Mouse (Mus musculus): Measurements from ENCODE around the gene Upp2. TPM values are rescaled to one million over a fixed set of nuclear protein-coding genes. Genes with fewer than 3 reads are reported as not detected.

Upp2 gene
- polyA plus RNA-seq, 1 experiment from 2014 or later: 8.2 TPM

DNA sequence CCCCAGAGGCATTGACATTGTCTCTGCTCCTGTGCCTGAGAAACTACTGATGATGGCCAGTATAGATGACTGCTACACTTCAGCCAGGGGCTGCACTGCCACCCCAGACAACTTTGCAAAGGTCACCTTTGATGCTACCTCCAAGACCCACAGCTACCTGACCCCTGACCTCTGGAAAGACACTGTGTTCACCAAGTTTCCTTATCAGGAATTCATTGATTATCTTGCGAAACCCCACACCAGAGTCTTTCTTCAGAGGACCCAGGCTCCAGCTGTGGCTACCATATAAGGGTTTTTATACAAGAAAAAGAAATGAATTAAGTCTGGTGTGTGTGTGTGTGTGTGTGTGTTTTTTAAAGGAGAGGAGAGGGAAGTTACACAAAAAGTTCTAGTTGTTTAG, 174.1 kb downstream of the Upp2 start:
- Histone ChIP-seq H3K9me3 (no peaks in the 10 kb centered on the region), H3K4me3 (no peak overlapping the region), H3K4me1 (peaks cover 5% of the 10 kb centered on the region; the same call in 1 of the 2 replicates), H3K36me3 (no peaks in the 10 kb centered on the region), H3K9ac (no peak overlapping the region), H3K4me2 (no peak overlapping the region), H3K27me3 (no peaks in the 10 kb centered on the region), H3K27ac (no peak overlapping the region)
- no peak for ATAC-seq (ENCODE audit: insufficient number of reproducible peaks, low FRiP score, low TSS enrichment, low read depth)
- 93% methylated on average over 1 of the region's 1 CpGs for WGBS

DNA sequence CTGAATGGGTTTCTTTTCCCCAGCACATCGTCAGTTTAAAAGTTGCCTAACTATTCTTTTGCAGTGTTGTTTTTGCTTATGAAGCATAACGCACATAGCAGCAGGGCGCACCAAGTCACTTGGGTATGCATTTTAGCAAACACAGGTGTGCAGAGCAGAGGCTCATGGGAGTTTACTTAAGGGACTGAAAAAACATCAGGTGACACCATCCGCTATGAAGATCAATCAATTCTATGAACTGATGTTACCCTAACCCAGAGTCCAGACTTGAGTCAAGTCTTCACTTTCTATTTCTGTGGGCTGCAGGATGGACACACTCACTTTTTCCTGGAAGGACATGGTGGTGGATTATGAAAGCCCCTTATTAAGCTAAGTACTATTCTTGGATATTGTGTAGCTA, 174.9 kb downstream of the Upp2 start:
- Histone ChIP-seq H3K27ac (no peak overlapping the region), H3K4me2 (no peak overlapping the region), H3K36me3 (no peaks in the 10 kb centered on the region), H3K4me3 (no peak overlapping the region), H3K4me1 (peaks cover 5% of the 10 kb centered on the region; the same call in 1 of the 2 replicates), H3K9ac (no peak overlapping the region), H3K9me3 (no peaks in the 10 kb centered on the region), H3K27me3 (no peaks in the 10 kb centered on the region)
- no peak for ATAC-seq (ENCODE audit: insufficient number of reproducible peaks, low FRiP score, low TSS enrichment, low read depth)
- whole genome bisulfite sequencing: 89% methylated on average over 4 of the region's 4 CpGs

DNA sequence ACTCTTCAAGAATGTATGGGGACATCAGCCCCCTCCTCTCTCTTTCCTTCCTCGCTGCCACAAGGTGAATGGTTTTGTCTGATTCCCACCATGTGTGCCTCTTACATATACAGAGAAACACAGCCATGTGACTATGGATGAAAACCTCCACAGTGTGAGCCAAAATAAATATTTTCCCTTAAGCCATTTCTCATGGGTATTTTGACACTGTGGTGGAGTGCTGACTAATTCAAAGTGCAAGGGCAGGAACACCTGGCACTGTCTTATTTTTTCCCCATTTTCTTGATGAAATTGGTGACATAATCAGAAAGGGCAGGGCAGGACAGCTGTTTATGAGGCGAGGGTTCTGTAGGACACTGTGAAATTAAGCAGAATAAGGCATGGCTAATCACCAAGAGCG, 176.3 kb downstream of the Upp2 start:
- no peak overlapping the region for H3K4me2 ChIP-seq
- no peaks in the 10 kb centered on the region for H3K36me3 ChIP-seq
- H3K4me1 ChIP-seq: no peaks in the 10 kb centered on the region
- H3K27me3 ChIP-seq: no peaks in the 10 kb centered on the region
- 0 out of 2 replicates have a peak, but pooled peaks have one; percentile 7 for ATAC-seq (ENCODE audit: insufficient number of reproducible peaks, low FRiP score, low TSS enrichment, low read depth)
- H3K4me3 ChIP-seq: no peak overlapping the region
- H3K27ac ChIP-seq: no peak overlapping the region
- WGBS: 57% methylated on average over 3 of the region's 3 CpGs
- no peak overlapping the region for H3K9ac ChIP-seq
- no peaks in the 10 kb centered on the region for H3K9me3 ChIP-seq

DNA sequence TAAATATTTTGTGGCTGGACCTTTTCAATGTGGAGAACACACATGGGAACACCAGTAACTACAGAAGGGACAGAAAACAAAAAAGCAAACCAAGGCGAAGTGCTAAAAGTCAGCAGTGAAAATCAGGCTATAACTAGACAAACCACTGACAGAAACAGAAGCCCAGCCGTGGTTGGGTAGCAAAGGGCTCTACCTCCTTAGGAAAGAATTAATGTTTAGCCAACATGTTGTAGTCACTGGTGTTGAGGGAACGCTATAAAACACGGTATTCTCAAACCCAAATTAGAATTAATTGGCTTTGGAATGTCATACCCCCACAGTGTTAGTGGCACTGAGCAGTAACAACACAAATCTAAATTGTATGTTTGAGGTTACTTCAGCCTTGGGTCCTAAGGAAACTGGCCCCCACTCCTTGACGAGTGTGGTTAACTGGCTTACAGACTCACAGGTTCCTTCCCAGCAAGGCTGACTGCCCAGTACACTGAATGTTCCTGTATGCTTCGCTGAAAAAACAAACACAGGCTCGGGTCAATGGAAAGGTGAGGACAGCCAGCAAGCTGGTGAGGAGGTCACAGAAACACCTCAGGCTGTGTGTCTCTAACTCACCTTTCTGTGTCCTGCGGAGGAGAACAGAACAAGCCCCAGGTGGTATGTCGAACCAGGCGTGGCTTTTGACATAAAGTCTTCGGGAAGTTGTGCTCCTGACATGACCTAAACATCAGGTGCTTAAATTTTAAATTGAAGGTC, 180.6 kb downstream of the Upp2 start:
- Histone ChIP-seq H3K4me1 (no peaks in the 10 kb centered on the region), H3K4me2 (no peak overlapping the region), H3K9ac (no peak overlapping the region), H3K9me3 (no peaks in the 10 kb centered on the region), H3K27ac (no peak overlapping the region), H3K4me3 (no peak overlapping the region), H3K36me3 (no peaks in the 10 kb centered on the region), H3K27me3 (no peaks in the 10 kb centered on the region)
- WGBS: 52% methylated on average over 11 of the region's 11 CpGs
- no peak for ATAC-seq (ENCODE audit: insufficient number of reproducible peaks, low FRiP score, low TSS enrichment, low read depth)

DNA sequence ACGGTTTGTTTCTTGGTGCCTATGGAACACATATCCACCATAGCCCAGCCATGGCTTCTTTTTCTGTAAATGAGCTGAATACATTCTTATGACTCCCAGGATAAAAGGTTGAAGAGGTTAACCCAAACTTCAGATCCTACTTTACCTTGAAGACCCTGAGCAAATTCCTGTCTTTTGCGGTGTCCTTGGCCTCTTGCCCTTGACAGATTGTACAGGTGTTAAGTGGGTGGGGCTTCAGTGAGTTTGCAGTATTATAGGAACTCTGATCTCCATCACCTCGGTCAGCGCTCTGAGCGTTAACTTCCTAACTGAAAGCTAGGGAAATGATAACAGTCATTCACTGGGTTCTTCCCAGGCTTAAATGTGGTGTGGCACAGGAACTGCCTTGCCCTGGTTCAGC, 181.2 kb downstream of the Upp2 start:
- no peaks in the 10 kb centered on the region for H3K27me3 ChIP-seq
- ATAC-seq (ENCODE audit: insufficient number of reproducible peaks, low FRiP score, low TSS enrichment, low read depth): no peak
- H3K27ac ChIP-seq: no peak overlapping the region
- 69% methylated on average over 5 of the region's 5 CpGs for WGBS
- no peak overlapping the region for H3K4me2 ChIP-seq
- no peaks in the 10 kb centered on the region for H3K36me3 ChIP-seq
- H3K4me1 ChIP-seq: no peaks in the 10 kb centered on the region
- H3K9me3 ChIP-seq: no peaks in the 10 kb centered on the region
- no peak overlapping the region for H3K4me3 ChIP-seq
- H3K9ac ChIP-seq: no peak overlapping the region

DNA sequence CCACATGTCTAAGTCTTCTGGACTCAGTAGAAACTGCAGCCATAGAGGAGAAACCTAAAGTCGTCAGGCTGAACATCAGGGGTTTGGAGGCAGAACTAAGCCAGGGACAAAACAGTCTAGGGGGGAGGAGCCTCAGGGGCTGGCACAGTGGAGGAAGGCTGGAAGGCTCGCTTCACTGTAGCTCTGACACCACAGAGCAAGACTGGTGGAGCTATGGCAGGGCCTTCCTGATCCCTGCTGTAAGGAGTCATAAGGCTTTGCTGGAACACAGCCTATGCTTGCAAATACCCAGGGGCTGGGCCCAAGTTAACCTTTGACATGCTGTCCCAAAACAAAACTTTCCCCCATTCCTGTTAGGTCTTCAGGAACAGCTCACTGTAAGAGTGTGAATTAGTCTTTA, 185.8 kb downstream of the Upp2 start:
- Histone ChIP-seq H3K9me3 (no peaks in the 10 kb centered on the region), H3K4me1 (no peaks in the 10 kb centered on the region), H3K27me3 (no peaks in the 10 kb centered on the region), H3K9ac (no peak overlapping the region), H3K36me3 (no peaks in the 10 kb centered on the region), H3K4me2 (no peak overlapping the region), H3K4me3 (no peak overlapping the region), H3K27ac (no peak overlapping the region)
- 50% methylated on average over 2 of the region's 2 CpGs for WGBS
- ATAC-seq (ENCODE audit: insufficient number of reproducible peaks, low FRiP score, low TSS enrichment, low read depth): no peak

DNA sequence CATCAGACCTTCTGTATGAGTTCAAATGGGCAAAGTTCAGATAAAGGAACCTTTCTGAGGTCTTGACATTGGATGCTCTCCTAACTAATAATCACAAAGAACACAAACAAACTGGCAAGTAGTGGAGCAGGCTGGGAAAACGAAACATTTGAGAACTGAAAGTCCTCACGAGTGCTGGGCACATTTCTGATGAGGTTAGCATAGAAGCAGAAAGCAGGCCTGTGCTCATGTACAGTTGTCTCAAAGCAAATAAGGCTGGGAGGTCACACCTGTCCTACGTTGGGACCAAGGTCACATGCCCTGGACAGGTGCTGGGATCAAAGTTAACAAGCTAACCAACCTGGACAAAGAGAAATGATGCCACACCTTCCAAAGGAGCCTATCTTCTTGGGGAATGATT, 187.6 kb downstream of the Upp2 start:
- no peaks in the 10 kb centered on the region for H3K9me3 ChIP-seq
- H3K4me1 ChIP-seq: no peaks in the 10 kb centered on the region
- H3K4me2 ChIP-seq: no peak overlapping the region
- H3K27ac ChIP-seq: no peak overlapping the region
- no peaks in the 10 kb centered on the region for H3K27me3 ChIP-seq
- 84% methylated on average over 3 of the region's 3 CpGs for WGBS
- no peak overlapping the region for H3K4me3 ChIP-seq
- H3K36me3 ChIP-seq: no peaks in the 10 kb centered on the region
- no peak for ATAC-seq (ENCODE audit: insufficient number of reproducible peaks, low FRiP score, low TSS enrichment, low read depth)
- no peak overlapping the region for H3K9ac ChIP-seq

DNA sequence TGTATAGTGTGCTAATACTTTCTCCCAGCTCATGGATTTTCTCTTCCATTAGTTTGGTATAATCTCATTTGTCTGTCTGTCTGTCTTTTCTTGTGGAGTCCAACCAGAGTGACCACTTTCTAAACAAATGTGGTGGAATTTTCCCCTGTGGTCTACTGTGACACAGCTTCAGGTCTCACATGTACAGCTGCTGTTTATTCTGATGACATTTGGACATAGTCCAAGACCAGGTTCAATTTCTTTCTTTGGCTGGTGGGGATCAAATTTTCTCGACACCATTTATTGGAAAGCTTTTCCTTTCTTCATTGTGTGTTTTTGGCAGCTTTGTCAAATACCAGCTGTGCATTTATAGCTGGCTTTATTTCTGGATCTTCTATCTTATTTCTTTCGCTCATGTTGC, 191.0 kb downstream of the Upp2 start:
- WGBS: 30% methylated on average over 2 of the region's 2 CpGs

DNA sequence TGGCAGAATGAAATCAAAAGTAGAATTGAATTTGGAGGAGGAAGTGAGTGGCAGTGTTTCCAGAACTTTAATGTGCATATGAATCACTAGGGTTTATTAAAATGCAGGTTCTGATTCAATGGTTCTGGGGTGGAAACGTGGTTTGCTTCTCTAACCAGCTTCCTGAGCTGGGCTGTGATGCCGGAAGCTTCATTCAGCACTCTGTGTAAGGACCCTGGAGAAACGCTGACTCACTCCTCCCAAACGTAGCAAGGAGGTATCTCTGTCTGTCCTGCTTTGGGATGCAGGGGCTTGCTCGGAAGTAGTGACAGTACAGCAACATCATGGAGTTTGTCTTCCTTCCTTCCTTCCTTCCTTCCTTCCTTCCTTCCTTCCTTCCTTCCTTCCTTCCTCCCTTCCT, 192.6 kb downstream of the Upp2 start:
- H3K27ac ChIP-seq: no peak overlapping the region
- H3K27me3 ChIP-seq: peaks cover 5% of the 10 kb centered on the region; the same call in 1 of the 2 replicates
- no peaks in the 10 kb centered on the region for H3K36me3 ChIP-seq
- H3K4me1 ChIP-seq: no peaks in the 10 kb centered on the region
- ATAC-seq (ENCODE audit: insufficient number of reproducible peaks, low FRiP score, low TSS enrichment, low read depth): no peak
- H3K4me2 ChIP-seq: no peak overlapping the region
- H3K9me3 ChIP-seq: no peaks in the 10 kb centered on the region
- no peak overlapping the region for H3K4me3 ChIP-seq
- no peak overlapping the region for H3K9ac ChIP-seq
- 54% methylated on average over 5 of the region's 5 CpGs for WGBS

More for the DNA sequence above, 191.0 kb downstream of the Upp2 start:
- no peaks in the 10 kb centered on the region for H3K4me1 ChIP-seq
- peaks cover 5% of the 10 kb centered on the region; the same call in 1 of the 2 replicates for H3K27me3 ChIP-seq
- no peak overlapping the region for H3K4me3 ChIP-seq
- no peaks in the 10 kb centered on the region for H3K36me3 ChIP-seq
- H3K27ac ChIP-seq: no peak overlapping the region
- no peak overlapping the region for H3K4me2 ChIP-seq
- no peaks in the 10 kb centered on the region for H3K9me3 ChIP-seq
- no peak overlapping the region for H3K9ac ChIP-seq
- no peak for ATAC-seq (ENCODE audit: insufficient number of reproducible peaks, low FRiP score, low TSS enrichment, low read depth)

DNA sequence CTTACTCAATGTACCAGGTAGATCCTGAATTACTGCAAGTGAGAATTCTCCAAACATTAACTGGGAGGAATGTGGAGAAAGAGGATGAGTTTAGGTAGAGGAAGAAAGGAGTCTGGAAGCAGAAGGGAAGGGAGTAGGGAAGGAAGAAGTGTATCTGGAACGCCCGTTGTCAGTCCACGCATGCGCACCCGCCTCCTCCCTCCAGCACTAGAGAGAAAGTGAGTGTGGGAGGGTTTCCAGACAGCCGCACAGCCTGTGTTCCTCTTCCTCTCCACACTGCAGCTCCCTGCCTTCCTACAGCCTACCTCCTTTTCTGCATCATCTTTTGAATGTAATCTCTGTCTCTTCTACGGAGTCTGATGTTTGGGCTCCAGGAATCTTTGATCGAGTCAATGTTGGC, 198.0 kb downstream of the Upp2 start:
- Histone ChIP-seq H3K4me2 (no peak overlapping the region), H3K4me1 (0 out of 2 replicates have a peak, but pooled peaks cover 4% of the 10 kb centered on the region), H3K36me3 (no peaks in the 10 kb centered on the region), H3K27me3 (peaks cover 5% of the 10 kb centered on the region; the same call in 1 of the 2 replicates), H3K9me3 (no peaks in the 10 kb centered on the region), H3K4me3 (no peak overlapping the region), H3K27ac (no peak overlapping the region), H3K9ac (no peak overlapping the region)
- ATAC-seq (ENCODE audit: insufficient number of reproducible peaks, low FRiP score, low TSS enrichment, low read depth): no peak
- 85% methylated on average over 8 of the region's 8 CpGs for WGBS

DNA sequence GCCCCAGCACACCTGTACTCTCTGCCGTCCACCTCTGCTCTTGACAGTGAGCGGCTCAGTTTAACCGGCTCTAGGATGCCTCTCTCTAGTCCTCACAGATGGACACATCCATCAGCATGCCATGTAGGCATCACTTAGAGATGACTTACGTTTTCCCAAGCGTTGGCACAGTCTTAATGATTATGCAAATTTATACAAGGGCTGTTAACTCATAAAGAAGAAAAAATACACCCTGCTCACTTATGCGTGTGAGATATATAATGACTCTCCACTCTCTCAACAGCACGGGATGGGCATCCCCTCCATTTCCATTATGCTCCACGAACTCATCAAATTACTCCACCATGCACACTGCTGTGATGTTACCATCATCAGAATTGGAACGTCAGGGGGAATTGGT, 206.7 kb downstream of the Upp2 start:
- Histone ChIP-seq H3K27me3 (peaks cover 16% of the 10 kb centered on the region; the same call in 1 of the 2 replicates), H3K27ac (no peak overlapping the region), H3K4me3 (no peak overlapping the region), H3K4me1 (0 out of 2 replicates have a peak, but pooled peaks cover 1% of the 10 kb centered on the region), H3K9ac (no peak overlapping the region), H3K36me3 (no peaks in the 10 kb centered on the region), H3K9me3 (no peaks in the 10 kb centered on the region), H3K4me2 (no peak overlapping the region)
- ATAC-seq (ENCODE audit: insufficient number of reproducible peaks, low FRiP score, low TSS enrichment, low read depth): no peak
- WGBS: 85% methylated on average over 9 of the region's 9 CpGs

DNA sequence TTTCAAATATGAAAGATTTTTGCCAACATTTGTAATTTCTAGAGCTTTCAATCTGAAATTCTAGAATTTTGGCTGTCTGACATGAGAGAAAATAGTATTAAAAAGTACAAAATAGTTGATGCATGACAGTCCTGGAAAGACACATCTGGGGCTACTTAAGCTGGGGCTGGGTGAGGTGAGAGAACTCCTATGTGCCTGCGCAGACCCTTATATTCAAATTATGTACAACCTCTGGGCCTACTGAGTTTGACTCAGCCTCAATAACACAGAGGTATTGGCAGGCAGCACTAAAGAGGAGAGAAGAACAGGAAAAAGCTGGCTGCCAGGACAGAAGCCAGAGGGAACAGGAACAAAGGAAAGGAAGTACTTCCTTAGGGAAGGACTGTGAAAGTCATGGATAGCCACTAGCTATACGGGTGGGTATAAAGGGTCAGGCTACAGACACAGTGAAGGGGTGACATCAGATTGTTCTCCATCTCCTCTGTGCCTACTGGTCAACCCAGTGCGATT, 211.9 kb downstream of the Upp2 start:
- no peak overlapping the region for H3K27ac ChIP-seq
- H3K4me2 ChIP-seq: no peak overlapping the region
- no peak overlapping the region for H3K9ac ChIP-seq
- peak; percentile 61; the same call in 1 of the 2 replicates for ATAC-seq (ENCODE audit: insufficient number of reproducible peaks, low FRiP score, low TSS enrichment, low read depth)
- H3K9me3 ChIP-seq: no peaks in the 10 kb centered on the region
- H3K36me3 ChIP-seq: no peaks in the 10 kb centered on the region
- no peak overlapping the region for H3K4me3 ChIP-seq
- H3K4me1 ChIP-seq: peaks cover 4% of the 10 kb centered on the region; the same call in 1 of the 2 replicates
- 0 out of 2 replicates have a peak, but pooled peaks cover 6% of the 10 kb centered on the region for H3K27me3 ChIP-seq
- WGBS: 70% methylated on average over 3 of the region's 3 CpGs

Data from limb, embryonic 15.5 days (tissue).